Mouse (Mus musculus): ENCODE data around the gene Galnt9. TPM values are rescaled to one million over a fixed set of nuclear protein-coding genes. Genes with fewer than 3 reads are reported as not detected.
A peak's percentile ranks its signal among the peaks of the same experiment; 100 is the strongest.

Galnt9 gene
- total RNA-seq, 2 experiments from 2014 or later, result 103 to 119 TPM

GRCm38 (mm10) chr5:110559679-110560078 lies 15.5 kb downstream of the Galnt9 start:
- intact Hi-C loops (cut with DNase I), result no loop called here
- H3K27ac ChIP-seq, result peak overlapping the region; percentile 5; the same call in 1 of the 2 replicates
- H3K4me3 ChIP-seq, result no peak overlapping the region
- DNase-seq (ENCODE audit: extremely low spot score in 1 of 2, low spot score in 2 of 2), result no peak
- TF ChIP-seq CTCF (IDR thresholded peaks at IDR 0.05), result no peak

- TF ChIP-seq CTCF (IDR thresholded peaks at IDR 0.05), result no peak
- Histone ChIP-seq H3K4me3 (no peak overlapping the region), H3K27ac (peak overlapping the region; percentile 71)
- intact Hi-C loops (cut with DNase I), result loop anchor here (1.0 kb wide), 3 partner anchors 17 to 42 kb away; no protein-coding TSS in a partner anchor
- peak; percentile 83 to 86 for DNase-seq (ENCODE audit: extremely low spot score in 1 of 2, low spot score in 2 of 2)
Measured at GRCm38 (mm10) chr5:110562741-110563326, 18.7 kb downstream of the Galnt9 start.

GRCm38 (mm10) chr5:110564986-110565644 lies 21.0 kb downstream of the Galnt9 start:
- no peak for TF ChIP-seq CTCF (IDR thresholded peaks at IDR 0.05)
- H3K27ac ChIP-seq, result no peak overlapping the region
- no peak for DNase-seq (ENCODE audit: extremely low spot score in 1 of 2, low spot score in 2 of 2)
- intact Hi-C loops (cut with DNase I), result no loop called here
- H3K4me3 ChIP-seq, result no peak overlapping the region

- intact Hi-C loops (cut with DNase I), result no loop called here
- TF ChIP-seq CTCF (IDR thresholded peaks at IDR 0.05), result no peak
Measured at GRCm38 (mm10) chr5:110567547-110567946, 23.4 kb downstream of the Galnt9 start.

GRCm38 (mm10) chr5:110574888-110575287 lies 30.7 kb downstream of the Galnt9 start:
- DNase-seq (ENCODE audit: extremely low spot score in 1 of 2, low spot score in 2 of 2), result no peak
- intact Hi-C loops (cut with DNase I), result no loop called here
- Histone ChIP-seq H3K4me3 (no peak overlapping the region), H3K27ac (no peak overlapping the region)
- TF ChIP-seq CTCF (IDR thresholded peaks at IDR 0.05), result no peak

More at GRCm38 (mm10) chr5:110567547-110567946, 23.4 kb downstream of the Galnt9 start:
- Histone ChIP-seq H3K4me3 (no peak overlapping the region), H3K27ac (no peak overlapping the region)
- DNase-seq (ENCODE audit: extremely low spot score in 1 of 2, low spot score in 2 of 2), result no peak

- no peak for TF ChIP-seq CTCF (IDR thresholded peaks at IDR 0.05)
- intact Hi-C loops (cut with DNase I), result no loop called here
- Histone ChIP-seq H3K27ac (no peak overlapping the region), H3K4me3 (no peak overlapping the region)
- DNase-seq (ENCODE audit: extremely low spot score in 1 of 2, low spot score in 2 of 2), result no peak
Measured at GRCm38 (mm10) chr5:110579296-110579695, 35.1 kb downstream of the Galnt9 start.

- peak in 1 of 2 experiments; percentile 39 for DNase-seq (ENCODE audit: extremely low spot score in 1 of 2, low spot score in 2 of 2)
- Histone ChIP-seq H3K4me3 (no peak overlapping the region), H3K27ac (no peak overlapping the region; the same call in 1 of the 2 replicates)
- no peak for TF ChIP-seq CTCF (IDR thresholded peaks at IDR 0.05)
- intact Hi-C loops (cut with DNase I), result loop anchor here (1.0 kb wide), 3 partner anchors 15 to 59 kb away; no protein-coding TSS in a partner anchor
Measured at GRCm38 (mm10) chr5:110580569-110581239, 36.5 kb downstream of the Galnt9 start.

GRCm38 (mm10) chr5:110582647-110583538 lies 38.7 kb downstream of the Galnt9 start:
- intact Hi-C loops (cut with DNase I), result no loop called here
- Histone ChIP-seq H3K4me3 (no peak overlapping the region), H3K27ac (no peak overlapping the region)
- no peak for DNase-seq (ENCODE audit: extremely low spot score in 1 of 2, low spot score in 2 of 2)
- TF ChIP-seq CTCF (IDR thresholded peaks at IDR 0.05), result no peak

GRCm38 (mm10) chr5:110587467-110587866 lies 43.3 kb downstream of the Galnt9 start:
- no peak for TF ChIP-seq CTCF (IDR thresholded peaks at IDR 0.05)
- intact Hi-C loops (cut with DNase I), result no loop called here
- H3K27ac ChIP-seq, result no peak overlapping the region
- H3K4me3 ChIP-seq, result no peak overlapping the region
- DNase-seq (ENCODE audit: extremely low spot score in 1 of 2, low spot score in 2 of 2), result no peak

- no peak for DNase-seq (ENCODE audit: extremely low spot score in 1 of 2, low spot score in 2 of 2)
- TF ChIP-seq CTCF (IDR thresholded peaks at IDR 0.05), result no peak
- Histone ChIP-seq H3K27ac (no peak overlapping the region), H3K4me3 (no peak overlapping the region)
- intact Hi-C loops (cut with DNase I), result no loop called here
Measured at GRCm38 (mm10) chr5:110589833-110590232, 45.7 kb downstream of the Galnt9 start.

GRCm38 (mm10) chr5:110594465-110594864 lies 50.3 kb downstream of the Galnt9 start:
- intact Hi-C loops (cut with DNase I), result no loop called here
- peak in 1 of 2 experiments; percentile 25 for DNase-seq (ENCODE audit: extremely low spot score in 1 of 2, low spot score in 2 of 2)
- no peak for TF ChIP-seq CTCF (IDR thresholded peaks at IDR 0.05)
- no peak overlapping the region for H3K4me3 ChIP-seq
- H3K27ac ChIP-seq, result no peak overlapping the region
